30 mouse cellular contexts compared by ENCODE assay signal in genomic region chr19:6619546-6619945, GRCm38 (mm10).
DNase-seq lines count a peak whose midpoint lies in the region; ATAC-seq and TF ChIP-seq lines count a peak whose summit lies in the region.
"Had no signal": no experiment of that assay in that cellular context is flagged by ENCODE, and none has a peak within 500 bp of the region (broad histone marks: within the 10 kb centered on the region; RNA-seq: fewer than 3 reads in every experiment).

No protein-coding gene starts in this region.

- in situ Hi-C loops in ES-E14 (cut with MboI; ENCODE audit: low sequenced_read_pairs in 2 of 2, unreplicated experiment in 2 of 2) = no loop called here

- H3K27ac ChIP-seq in ES-E14 (ENCODE audit: insufficient read depth, low read depth, low read length, poor library complexity, severe bottlenecking) = no peak overlapping the region
- H3K27ac ChIP-seq in heart, embryonic 11.5 days (ENCODE audit: low read depth, low read length) = no peak overlapping the region
- H3K27ac ChIP-seq: embryonic facial prominence, embryonic 13.5 days; forebrain, embryonic 10.5 days; hindbrain, embryonic 10.5 days; hindbrain, embryonic 15.5 days; layer of hippocampus, adult 2 months; limb, embryonic 13.5 days; lung, embryonic 15.5 days; midbrain, embryonic 12.5 days; neural tube, embryonic 12.5 days; stomach, embryonic 15.5 days had no signal

- H3K4me3 ChIP-seq in ES-E14 (ENCODE audit: insufficient read depth in 1 of 2, low read depth in 1 of 2, low read length in 2 of 2, poor library complexity in 1 of 2, severe bottlenecking in 1 of 2) = no peak overlapping the region
- H3K4me3 ChIP-seq in heart, embryonic 11.5 days (ENCODE audit: low read depth, low read length) = no peak overlapping the region
- H3K4me3 ChIP-seq: embryonic facial prominence, embryonic 13.5 days; forebrain, embryonic 10.5 days; hindbrain, embryonic 10.5 days; hindbrain, embryonic 15.5 days; layer of hippocampus, adult 2 months; limb, embryonic 13.5 days; lung, embryonic 15.5 days; megakaryocyte, embryonic 14.5 days; midbrain, embryonic 12.5 days; myocyte; neural tube, embryonic 12.5 days; stomach, embryonic 15.5 days had no signal

- H3K4me2 ChIP-seq in heart, embryonic 11.5 days = no peak overlapping the region
- H3K4me2 ChIP-seq: embryonic facial prominence, embryonic 13.5 days; hindbrain, embryonic 15.5 days; limb, embryonic 13.5 days; liver, embryonic 11.5 days; lung, embryonic 15.5 days; midbrain, embryonic 12.5 days; neural tube, embryonic 12.5 days; stomach, embryonic 15.5 days had no signal

- ATAC-seq in CD4-positive, CD25-positive, alpha-beta regulatory T cell, adult 4 months = no peak
- ATAC-seq in heart, embryonic 11.5 days (replicated peaks; ENCODE audit: insufficient number of reproducible peaks, low FRiP score, low TSS enrichment) = no peak
- ATAC-seq: forebrain, embryonic 16.5 days; inflammation-experienced regulatory T-cells, adult 6 months; Patski had no signal

- no peak overlapping the region for H3K9ac ChIP-seq in ES-E14 (ENCODE audit: insufficient read depth, low read depth, low read length, poor library complexity, severe bottlenecking)
- no peak overlapping the region for H3K9ac ChIP-seq in heart, embryonic 11.5 days (ENCODE audit: low read depth, low read length)
- H3K9ac ChIP-seq: embryonic facial prominence, embryonic 13.5 days; hindbrain, embryonic 15.5 days; limb, embryonic 13.5 days; lung, embryonic 15.5 days; midbrain, embryonic 12.5 days; neural tube, embryonic 12.5 days; stomach, embryonic 15.5 days had no signal

- no peaks in the 10 kb centered on the region for H3K9me3 ChIP-seq in ES-E14 (ENCODE audit: control insufficient read depth, insufficient read depth, low read depth, low read length)
- H3K9me3 ChIP-seq in heart, embryonic 11.5 days (replicated peaks; ENCODE audit: control insufficient read depth, low read length) = no peaks in the 10 kb centered on the region
- H3K9me3 ChIP-seq: forebrain, embryonic 10.5 days; hindbrain, embryonic 10.5 days; hindbrain, embryonic 15.5 days; lung, embryonic 15.5 days; neural tube, embryonic 12.5 days; stomach, embryonic 15.5 days had no signal

- peak; percentile 37 for DNase-seq in adrenal gland, postnatal 10 days
- DNase-seq in adrenal gland, adult (ENCODE audit: inconsistent age in 2 of 2, low spot score in 1 of 2) = no peak
- no peak for DNase-seq in ES-E14 (ENCODE audit: low read depth, low spot score)
- DNase-seq in cerebellum, adult 9-10 months = peak; percentile 48
- peak; percentile 50 to 61 for DNase-seq in cerebellum, postnatal 36 days
- DNase-seq in lung, postnatal 10 days = no peak
- DNase-seq: heart, postnatal 14 days; kidney, adult 18-20 months; kidney, postnatal 36 days; lung, postnatal 36 days; right cerebral cortex, postnatal 25 days; thymus, postnatal 14 days had no signal

- no peaks in the 10 kb centered on the region for H3K27me3 ChIP-seq in heart, embryonic 11.5 days (ENCODE audit: control insufficient read depth, insufficient read depth, low read length)
- H3K27me3 ChIP-seq: embryonic facial prominence, embryonic 13.5 days; hindbrain, embryonic 15.5 days; lung, embryonic 15.5 days; midbrain, embryonic 12.5 days; neural tube, embryonic 12.5 days; stomach, embryonic 15.5 days had no signal

- H3K4me1 ChIP-seq in ES-E14 (ENCODE audit: control insufficient read depth in 2 of 2, insufficient read depth in 2 of 2, low read length in 2 of 2, poor library complexity in 1 of 2) = peaks cover 0 to 3% of the 10 kb centered on the region in 2 experiments; a peak in 3 of 4 replicates
- no peaks in the 10 kb centered on the region for H3K4me1 ChIP-seq in heart, embryonic 11.5 days (ENCODE audit: control insufficient read depth, insufficient read depth, low read length)
- H3K4me1 ChIP-seq: embryonic facial prominence, embryonic 13.5 days; forebrain, embryonic 10.5 days; hindbrain, embryonic 10.5 days; hindbrain, embryonic 15.5 days; limb, embryonic 13.5 days; lung, embryonic 15.5 days; megakaryocyte, embryonic 14.5 days; midbrain, embryonic 12.5 days; neural tube, embryonic 12.5 days; stomach, embryonic 15.5 days had no signal

- no peaks in the 10 kb centered on the region for H3K36me3 ChIP-seq in ES-E14 (ENCODE audit: control insufficient read depth, insufficient read depth, low read length, poor library complexity, severe bottlenecking)
- H3K36me3 ChIP-seq in heart, embryonic 11.5 days (ENCODE audit: control insufficient read depth, insufficient read depth, low read length) = no peaks in the 10 kb centered on the region
- H3K36me3 ChIP-seq: embryonic facial prominence, embryonic 13.5 days; forebrain, embryonic 10.5 days; hindbrain, embryonic 10.5 days; hindbrain, embryonic 15.5 days; limb, embryonic 13.5 days; lung, embryonic 15.5 days; midbrain, embryonic 12.5 days; neural tube, embryonic 12.5 days; stomach, embryonic 15.5 days had no signal

- 80% methylated on average over 6 of the region's 6 CpGs for WGBS in heart, embryonic 11.5 days (ENCODE audit: insufficient replicate concordance)

TF ChIP-seq in ES-E14, 5 proteins besides CTCF, POLR2A, EP300 and RAD21:
- peak; percentile 79 for TF ChIP-seq ZNF384 (IDR thresholded peaks at IDR 0.05; ENCODE audit: low read depth, low read length)
- no peak for TF ChIP-seq HCFC1 (IDR thresholded peaks at IDR 0.05; ENCODE audit: borderline replicate concordance, insufficient read depth, low read length)
TF ChIP-seq in ES-E14: peak in this region for 1.

Comparison
In these comparisons a context has a peak if more than half of its experiments do, and no peak if none do; other contexts are left out.
1. DNase-seq: peak in adrenal gland, postnatal 10 days (single experiment), cerebellum, adult 9-10 months (single experiment) and cerebellum, postnatal 36 days (2 of 2); none in adrenal gland, adult (0 of 2), ES-E14 (single experiment) and lung, postnatal 10 days (single experiment).